Mouse (Mus musculus) left cerebral cortex, adult 18-20 months (tissue): ENCODE data around the gene Gm1110. TPM values are rescaled to one million over a fixed set of nuclear protein-coding genes. Genes with fewer than 3 reads are reported as not detected.
"Not testable (repeated sequence)": the region's sequence is repeated elsewhere in the genome, so short reads cannot be mapped to it uniquely, and the experiment has no call there.

Experiments used
- DNase-seq, 2 experiments: peaks; one replicate each; pipeline ENCODE4 v3.0.0; 2021 to 2022; ENCODE audit warnings: low spot score in 2 of 2, mixed read lengths in 1 of 2
- long read RNA-seq, 2 experiments: library from polyadenylated mRNA; stranded (forward); transcript quantifications; one replicate each; pipeline ENCODE4 v2.0.0; 2021
- total RNA-seq, 2 experiments: library from RNA; stranded (reverse); gene quantifications; 2 replicates each; pipeline ENCODE4 v1.2.3; 2021

Gm1110 gene
- not detected for total RNA-seq
- long read RNA-seq, experiment 1, result 0 reads
- long read RNA-seq, experiment 2, result 0 reads

- DNase-seq, result no peak
Measured at GRCm38 (mm10) chr9:26922909-26923526, at the start of gene Gm1110. TSS of gene Gm1110 (minus strand) at chr9:26923111.

- DNase-seq, result no peak
Measured at GRCm38 (mm10) chr9:26947790-26948189, 24.9 kb upstream of the Gm1110 start.

GRCm38 (mm10) chr9:26924146-26924545 is 1.2 kb upstream of the Gm1110 start:
- no peak for DNase-seq

- DNase-seq, result no peak
Measured at GRCm38 (mm10) chr9:26919778-26920177, 3.1 kb downstream of the Gm1110 start.

- no peak for DNase-seq
Measured at GRCm38 (mm10) chr9:26913150-26913549, 9.8 kb downstream of the Gm1110 start.

- no peak for DNase-seq
Measured at GRCm38 (mm10) chr9:26911251-26911650, 11.7 kb downstream of the Gm1110 start.

GRCm38 (mm10) chr9:26869856-26870255 is 53.1 kb downstream of the Gm1110 start:
- not testable (repeated sequence) for DNase-seq

GRCm38 (mm10) chr9:26860751-26861150 is 62.2 kb downstream of the Gm1110 start, which contains the start of gene Glb1l3:
TSS of gene Glb1l3 (minus strand) at chr9:26860890.
- DNase-seq, result no peak

GRCm38 (mm10) chr9:26831089-26831488 is 91.8 kb downstream of the Gm1110 start:
- DNase-seq, result no peak

Other genes starting within 250 kb of the Gm1110 start
- 100 to 1,000 TPM; 199 to 207 TPM for gene B3gat1, start 189.4 kb downstream of the Gm1110 start, total RNA-seq
- under 1 TPM; 0.12 to 0.23 TPM for gene Glb1l2, start 116.6 kb downstream of the Gm1110 start, total RNA-seq
- gene Glb1l3, start 62.2 kb downstream of the Gm1110 start, total RNA-seq, result not detected
- gene Acad8, start 76.5 kb upstream of the Gm1110 start, total RNA-seq, result 10 to 100 TPM; 28.5 to 32.4 TPM
- gene Thyn1, start 76.6 kb upstream of the Gm1110 start, total RNA-seq, result 10 to 100 TPM; 63.7 to 64.9 TPM
- 100 to 1,000 TPM in 1 of 2 experiments, 10 to 100 TPM in 1; 95.3 to 103 TPM for gene Vps26b, start 107.0 kb upstream of the Gm1110 start, total RNA-seq
- gene Ncapd3, start 107.1 kb upstream of the Gm1110 start, total RNA-seq, result 10 to 100 TPM; 17.4 to 18.3 TPM
- gene Jam3, start 232.3 kb upstream of the Gm1110 start, total RNA-seq, result 10 to 100 TPM; 27.3 to 32.7 TPM